Mouse (Mus musculus) frontal cortex, postnatal 10 days (tissue): ENCODE measurements around the gene Rnls.

ENCODE experiments used
- DNase-seq, 2 experiments: peaks; one replicate each; pipeline ENCODE4 v3.0.0; 2022; ENCODE audit warnings: low spot score in 2 of 2, mixed read lengths in 1 of 2

Rnls gene

GRCm38 (mm10) chr19:33262421-33262820, 129.7 kb downstream of the Rnls start:
- no peak for DNase-seq

GRCm38 (mm10) chr19:33259164-33259563, 132.9 kb downstream of the Rnls start:
- DNase-seq: no peak

GRCm38 (mm10) chr19:33253893-33254292, 138.2 kb downstream of the Rnls start:
- no peak for DNase-seq

GRCm38 (mm10) chr19:33252226-33252625, 139.9 kb downstream of the Rnls start:
- peak in 1 of 2 experiments; percentile 15 for DNase-seq

GRCm38 (mm10) chr19:33244196-33244595, 147.9 kb downstream of the Rnls start:
- no peak for DNase-seq

GRCm38 (mm10) chr19:33240386-33240785, 151.7 kb downstream of the Rnls start:
- DNase-seq: no peak

GRCm38 (mm10) chr19:33232902-33233301, 159.2 kb downstream of the Rnls start:
- DNase-seq: no peak

GRCm38 (mm10) chr19:33231303-33231702, 160.8 kb downstream of the Rnls start:
- no peak for DNase-seq

GRCm38 (mm10) chr19:33227004-33227403, 165.1 kb downstream of the Rnls start:
- DNase-seq: peak in 1 of 2 experiments; percentile 55

GRCm38 (mm10) chr19:33225858-33226705, 166.0 kb downstream of the Rnls start:
- no peak for DNase-seq

GRCm38 (mm10) chr19:33225002-33225376, 167.1 kb downstream of the Rnls start:
- no peak for DNase-seq

- peak; percentile 72 to 87 for DNase-seq
Observed at GRCm38 (mm10) chr19:33224181-33225001, 167.7 kb downstream of the Rnls start.

- no peak for DNase-seq
Observed at GRCm38 (mm10) chr19:33223766-33224165, 168.3 kb downstream of the Rnls start.

GRCm38 (mm10) chr19:33223276-33223675, 168.8 kb downstream of the Rnls start:
- no peak for DNase-seq

GRCm38 (mm10) chr19:33222595-33223223, 169.4 kb downstream of the Rnls start:
- DNase-seq: no peak

- no peak for DNase-seq
Observed at GRCm38 (mm10) chr19:33217791-33218300, 174.2 kb downstream of the Rnls start.

GRCm38 (mm10) chr19:33209709-33210108, 182.4 kb downstream of the Rnls start:
- DNase-seq: no peak

- DNase-seq: no peak
Observed at GRCm38 (mm10) chr19:33207991-33208390, 184.1 kb downstream of the Rnls start.

GRCm38 (mm10) chr19:33205389-33205788, 186.7 kb downstream of the Rnls start:
- DNase-seq: no peak

- DNase-seq: no peak
Observed at GRCm38 (mm10) chr19:33202422-33202821, 189.7 kb downstream of the Rnls start.

- DNase-seq: no peak
Observed at GRCm38 (mm10) chr19:33201181-33201580, 190.9 kb downstream of the Rnls start.

GRCm38 (mm10) chr19:33192064-33192463, 200.0 kb downstream of the Rnls start:
- no peak for DNase-seq
